Mouse (Mus musculus): ENCODE measurements around the gene Tbkbp1. TPM values are rescaled to one million over a fixed set of nuclear protein-coding genes. Genes with fewer than 3 reads are reported as not detected.

Gene Tbkbp1
- polyA plus RNA-seq, 1 experiment, result 11.4 TPM

- H3K36me3 ChIP-seq (ENCODE audit: control insufficient read depth, insufficient read depth, low read length), result no peaks in the 10 kb centered on the region
- peaks cover 3% of the 10 kb centered on the region for H3K4me1 ChIP-seq (ENCODE audit: control insufficient read depth, insufficient read depth, insufficient read length, low read length)
- no peak for TF ChIP-seq POLR2A (IDR thresholded peaks at IDR 0.05; ENCODE audit: low read depth, low read length)
- TF ChIP-seq CTCF (IDR thresholded peaks at IDR 0.05; ENCODE audit: extremely low read depth, insufficient read length, insufficient replicate concordance, low read depth, low read length), result no peak
- no peak overlapping the region for H3K27ac ChIP-seq (ENCODE audit: insufficient read depth, low read depth, low read length)
- WGBS, result 69% methylated on average over 3 of the region's 3 CpGs
- no peak overlapping the region for H3K4me3 ChIP-seq (ENCODE audit: low read depth, low read length)
- H3K27me3 ChIP-seq (ENCODE audit: control insufficient read depth, insufficient read depth, low read length), result 0 out of 2 replicates have a peak, but pooled peaks cover 5% of the 10 kb centered on the region
Measured at GRCm38 (mm10) chr11:97128956-97129355, 22.3 kb downstream of the Tbkbp1 start.

DNA sequence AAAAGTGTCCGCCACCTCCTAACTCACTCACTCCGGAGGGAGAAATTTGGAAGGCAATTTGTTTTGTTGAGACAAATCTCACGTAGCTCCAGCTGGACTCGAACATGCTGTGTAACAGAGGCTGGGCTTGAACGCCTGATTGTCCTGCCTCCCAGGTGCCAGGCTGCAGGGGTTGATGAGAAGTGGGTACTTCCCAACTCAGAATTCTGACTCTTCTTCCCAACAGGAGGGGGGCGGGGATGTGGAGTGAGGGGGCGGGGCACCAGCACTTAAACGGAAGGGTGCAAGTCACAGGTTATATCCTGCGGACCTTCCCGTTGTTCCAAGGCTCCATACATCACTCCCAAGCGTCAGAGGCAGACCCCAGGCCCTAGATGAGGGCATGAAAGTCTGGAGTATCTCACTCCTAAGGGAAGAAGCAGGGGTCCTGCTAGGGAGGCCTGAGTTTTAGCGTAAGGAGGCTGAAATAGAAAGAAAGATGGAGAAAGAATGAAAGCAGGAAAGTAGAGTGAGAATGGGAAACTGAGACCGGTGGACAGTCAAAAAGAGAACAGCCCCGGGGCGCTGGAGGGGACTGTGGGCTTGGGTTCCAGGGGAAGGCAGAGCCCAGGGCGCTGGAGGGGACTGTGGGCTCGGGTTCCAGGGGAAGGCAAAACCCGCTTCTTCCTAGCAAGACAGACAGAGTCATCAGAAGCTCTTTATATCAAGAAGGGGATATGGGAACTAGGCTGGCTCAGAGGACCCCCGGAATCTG, 23.6 kb downstream of the Tbkbp1 start:
- 32% methylated on average over 19 of the region's 19 CpGs for WGBS
- TF ChIP-seq CTCF (IDR thresholded peaks at IDR 0.05; ENCODE audit: extremely low read depth, insufficient read length, insufficient replicate concordance, low read depth, low read length) (no peak), POLR2A (IDR thresholded peaks at IDR 0.05; ENCODE audit: low read depth, low read length) (no peak)
- Histone ChIP-seq H3K4me3 (ENCODE audit: low read depth, low read length) (peak overlapping the region; percentile 66), H3K36me3 (ENCODE audit: control insufficient read depth, insufficient read depth, low read length) (no peaks in the 10 kb centered on the region), H3K27ac (ENCODE audit: insufficient read depth, low read depth, low read length) (no peak overlapping the region), H3K27me3 (ENCODE audit: control insufficient read depth, insufficient read depth, low read length) (no peaks in the 10 kb centered on the region), H3K4me1 (ENCODE audit: control insufficient read depth, insufficient read depth, insufficient read length, low read length) (peaks cover 3% of the 10 kb centered on the region)

- peaks cover 3% of the 10 kb centered on the region for H3K4me1 ChIP-seq (ENCODE audit: control insufficient read depth, insufficient read depth, insufficient read length, low read length)
- H3K4me3 ChIP-seq (ENCODE audit: low read depth, low read length), result peak overlapping the region; percentile 66
- WGBS, result 2% methylated on average over 32 of the region's 32 CpGs
- no peaks in the 10 kb centered on the region for H3K27me3 ChIP-seq (ENCODE audit: control insufficient read depth, insufficient read depth, low read length)
- TF ChIP-seq CTCF (IDR thresholded peaks at IDR 0.05; ENCODE audit: extremely low read depth, insufficient read length, insufficient replicate concordance, low read depth, low read length), result no peak
- TF ChIP-seq POLR2A (IDR thresholded peaks at IDR 0.05; ENCODE audit: low read depth, low read length), result peak; percentile 20; the same call in 1 of the 2 replicates
- no peak overlapping the region for H3K27ac ChIP-seq (ENCODE audit: insufficient read depth, low read depth, low read length)
- H3K36me3 ChIP-seq (ENCODE audit: control insufficient read depth, insufficient read depth, low read length), result no peaks in the 10 kb centered on the region
Measured at GRCm38 (mm10) chr11:97126645-97127468, 24.4 kb downstream of the Tbkbp1 start.

DNA sequence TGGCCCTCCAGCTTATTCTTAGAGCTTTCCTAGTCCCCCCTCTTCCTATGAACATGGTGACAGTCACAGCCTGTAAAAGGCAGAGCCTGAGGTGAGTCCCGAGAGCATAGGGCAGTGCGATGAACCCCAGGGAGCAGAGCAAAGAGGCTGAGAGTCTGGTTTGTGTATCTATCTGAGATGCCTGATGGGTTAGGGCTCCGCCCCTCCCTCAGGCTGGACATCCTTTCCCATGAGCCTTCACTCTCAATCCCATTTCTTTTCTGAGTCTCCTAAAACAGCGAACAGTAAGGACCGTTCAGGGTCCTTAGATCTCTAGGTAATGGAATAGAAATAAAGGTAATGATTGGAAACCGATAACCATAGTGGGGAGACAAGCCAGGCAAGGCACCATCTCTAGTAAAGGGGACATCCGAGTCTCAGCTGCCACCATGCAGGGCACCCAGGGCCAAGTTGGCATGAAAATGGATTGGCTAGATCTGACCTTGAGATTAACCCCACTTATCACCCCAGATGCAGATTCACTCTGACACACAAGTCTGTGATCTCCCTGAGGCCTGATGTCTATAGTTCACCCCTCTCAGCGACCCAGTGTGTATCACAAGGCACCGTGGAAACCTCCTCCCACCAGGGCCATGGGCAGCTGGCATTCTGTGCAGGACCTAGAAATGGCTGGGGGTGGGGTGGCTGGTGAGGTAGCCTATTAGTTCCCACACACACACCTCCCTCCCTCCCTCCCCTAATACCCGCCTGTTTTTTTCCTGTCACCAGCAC, 26.8 kb downstream of the Tbkbp1 start:
- peaks cover 3% of the 10 kb centered on the region for H3K4me1 ChIP-seq (ENCODE audit: control insufficient read depth, insufficient read depth, insufficient read length, low read length)
- TF ChIP-seq POLR2A (IDR thresholded peaks at IDR 0.05; ENCODE audit: low read depth, low read length) (no peak), CTCF (IDR thresholded peaks at IDR 0.05; ENCODE audit: extremely low read depth, insufficient read length, insufficient replicate concordance, low read depth, low read length) (no peak)
- H3K36me3 ChIP-seq (ENCODE audit: control insufficient read depth, insufficient read depth, low read length), result no peaks in the 10 kb centered on the region
- no peak overlapping the region for H3K4me3 ChIP-seq (ENCODE audit: low read depth, low read length)
- no peak overlapping the region for H3K27ac ChIP-seq (ENCODE audit: insufficient read depth, low read depth, low read length)
- WGBS, result 63% methylated on average over 10 of the region's 10 CpGs
- H3K27me3 ChIP-seq (ENCODE audit: control insufficient read depth, insufficient read depth, low read length), result no peaks in the 10 kb centered on the region

DNA sequence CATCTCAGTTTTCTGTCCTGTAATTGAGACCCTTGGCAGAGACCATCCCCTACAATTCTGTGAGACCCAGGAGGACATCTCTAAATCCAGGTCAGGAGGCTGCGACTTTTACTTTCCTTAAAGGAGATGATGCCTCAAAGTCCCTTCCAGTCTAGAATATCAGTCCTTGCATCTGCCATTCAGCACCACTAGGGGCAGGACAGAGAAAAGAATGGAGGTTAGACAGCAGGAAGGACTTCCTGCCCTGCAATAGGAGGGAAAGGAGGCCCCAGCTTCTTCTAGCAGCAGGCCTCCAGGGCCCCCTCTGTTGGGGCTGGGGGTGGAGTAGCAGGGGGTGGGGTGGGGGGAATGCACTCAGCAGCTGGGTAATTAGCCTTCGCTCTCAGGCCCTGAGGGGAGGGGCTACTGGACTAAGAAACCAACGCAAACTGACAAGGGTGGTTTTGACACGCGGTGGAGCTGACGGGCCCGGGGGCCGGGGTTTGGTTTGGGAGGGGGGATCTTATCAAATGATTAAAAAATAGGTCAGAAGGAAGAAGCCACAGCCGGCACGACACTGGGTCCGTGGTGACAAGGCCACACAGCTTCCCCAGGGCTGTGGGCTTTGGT, 27.9 kb downstream of the Tbkbp1 start:
- Histone ChIP-seq H3K27ac (ENCODE audit: insufficient read depth, low read depth, low read length) (no peak overlapping the region), H3K4me1 (ENCODE audit: control insufficient read depth, insufficient read depth, insufficient read length, low read length) (peaks cover 3% of the 10 kb centered on the region), H3K36me3 (ENCODE audit: control insufficient read depth, insufficient read depth, low read length) (no peaks in the 10 kb centered on the region), H3K27me3 (ENCODE audit: control insufficient read depth, insufficient read depth, low read length) (peaks cover 2% of the 10 kb centered on the region; the same call in 1 of the 2 replicates), H3K4me3 (ENCODE audit: low read depth, low read length) (no peak overlapping the region)
- 21% methylated on average over 11 of the region's 11 CpGs for WGBS
- TF ChIP-seq POLR2A (IDR thresholded peaks at IDR 0.05; ENCODE audit: low read depth, low read length), result no peak
- TF ChIP-seq CTCF (IDR thresholded peaks at IDR 0.05; ENCODE audit: extremely low read depth, insufficient read length, insufficient replicate concordance, low read depth, low read length), result peak; percentile 37; the same call in 1 of the 2 replicates

- no peak overlapping the region for H3K27ac ChIP-seq (ENCODE audit: insufficient read depth, low read depth, low read length)
- H3K4me1 ChIP-seq (ENCODE audit: control insufficient read depth, insufficient read depth, insufficient read length, low read length), result no peaks in the 10 kb centered on the region
- H3K27me3 ChIP-seq (ENCODE audit: control insufficient read depth, insufficient read depth, low read length), result peaks cover 17% of the 10 kb centered on the region
- H3K36me3 ChIP-seq (ENCODE audit: control insufficient read depth, insufficient read depth, low read length), result no peaks in the 10 kb centered on the region
- WGBS, result 73% methylated on average over 3 of the region's 3 CpGs
- no peak overlapping the region for H3K4me3 ChIP-seq (ENCODE audit: low read depth, low read length)
- no peak for TF ChIP-seq POLR2A (IDR thresholded peaks at IDR 0.05; ENCODE audit: low read depth, low read length)
- TF ChIP-seq CTCF (IDR thresholded peaks at IDR 0.05; ENCODE audit: extremely low read depth, insufficient read length, insufficient replicate concordance, low read depth, low read length), result no peak
Measured at GRCm38 (mm10) chr11:97120641-97121040, 30.7 kb downstream of the Tbkbp1 start.

Data from small intestine, adult 2 months (tissue).